Mouse (Mus musculus) E14TG2a.4 (cell line): ENCODE results near the gene Sult6b1.

Source experiments
- CTCF ChIP-seq: conservative IDR thresholded peaks from 2 replicates; pipeline ENCODE4 v1.5.1; 2014; ENCODE audit warnings: low read length
- POU5F1 ChIP-seq: IDR thresholded peaks from 2 replicates; pipeline ENCODE4 v1.6.1; 2014; ENCODE audit warnings: low read length, borderline replicate concordance

DNA sequence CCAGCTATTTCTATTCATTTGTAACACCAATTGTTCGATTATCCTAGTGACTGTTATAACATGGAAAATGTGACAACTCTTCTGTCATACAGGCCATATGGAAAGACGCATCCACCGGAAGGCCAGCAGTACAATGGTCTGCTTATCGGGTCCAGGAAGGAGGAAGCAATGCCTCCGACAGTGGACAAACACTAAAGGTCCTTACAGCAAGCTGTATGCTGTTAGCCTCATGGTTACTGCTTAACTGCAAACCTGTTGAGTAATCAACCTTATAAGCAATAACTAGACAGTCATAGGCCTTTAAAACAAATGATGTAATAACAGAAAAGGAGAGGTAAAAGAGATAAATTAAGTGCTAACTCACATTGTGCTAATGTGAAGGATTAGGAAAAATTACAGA lies 44.4 kb upstream of the Sult6b1 start:
- TF ChIP-seq CTCF (no peak), POU5F1 (no peak)
